Mouse (Mus musculus): ENCODE results near the gene Tgfb2.
A peak's percentile ranks its signal among the peaks of the same experiment; 100 is the strongest.

Tgfb2 gene

DNA sequence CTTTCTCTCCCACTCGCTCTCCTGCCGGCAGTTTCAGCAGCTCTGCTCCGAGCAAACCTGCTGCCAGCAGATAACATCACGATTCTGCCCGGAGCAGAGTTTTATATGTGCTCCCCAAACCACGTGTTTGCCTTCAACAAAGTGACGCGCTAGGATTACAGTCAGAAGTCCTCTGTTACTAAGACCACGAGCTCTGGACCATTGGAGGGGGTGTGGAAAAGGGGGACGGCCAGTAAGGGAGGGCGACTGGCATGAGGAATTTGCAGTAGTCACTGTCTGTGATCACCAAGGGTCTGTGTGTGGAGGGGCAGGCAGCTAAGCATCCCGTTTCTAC is at the start of gene Tgfb2:
Gene Tgfb2, minus strand, starts transcription at position 75 of the 334 bp plus-strand sequence.
- no peak for DNase-seq

DNA sequence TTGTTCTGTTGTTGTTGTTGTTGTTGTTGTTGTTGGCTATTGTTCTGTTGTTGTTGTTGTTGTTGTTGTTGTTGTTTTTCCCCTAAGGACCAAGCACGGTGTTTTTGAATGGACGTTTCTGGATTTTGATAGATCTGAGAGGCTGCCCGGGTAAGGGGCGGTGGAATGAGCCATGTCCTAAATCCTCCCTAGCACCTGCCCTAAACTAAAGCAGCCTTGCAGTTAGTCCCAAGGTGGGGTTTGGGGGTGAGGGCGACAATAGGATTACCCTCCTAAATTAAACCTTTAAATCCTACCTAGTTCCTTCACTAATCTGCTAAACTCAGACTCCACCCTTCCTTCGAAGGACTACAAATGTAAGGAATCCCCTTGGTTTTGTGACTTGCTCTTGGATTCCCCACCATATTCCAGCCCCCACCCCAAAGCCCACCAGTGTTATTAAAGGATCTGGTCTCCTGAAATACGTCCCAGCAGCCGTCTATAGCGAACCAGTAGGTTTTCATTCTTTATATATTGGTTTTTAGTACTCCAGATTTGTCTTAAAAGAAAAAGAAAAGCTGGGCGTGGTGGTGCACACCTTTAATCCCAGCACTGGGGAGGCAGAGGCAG is 44.0 kb upstream of the Tgfb2 start:
- DNase-seq = peak in 1 of 2 experiments; percentile 5

DNA sequence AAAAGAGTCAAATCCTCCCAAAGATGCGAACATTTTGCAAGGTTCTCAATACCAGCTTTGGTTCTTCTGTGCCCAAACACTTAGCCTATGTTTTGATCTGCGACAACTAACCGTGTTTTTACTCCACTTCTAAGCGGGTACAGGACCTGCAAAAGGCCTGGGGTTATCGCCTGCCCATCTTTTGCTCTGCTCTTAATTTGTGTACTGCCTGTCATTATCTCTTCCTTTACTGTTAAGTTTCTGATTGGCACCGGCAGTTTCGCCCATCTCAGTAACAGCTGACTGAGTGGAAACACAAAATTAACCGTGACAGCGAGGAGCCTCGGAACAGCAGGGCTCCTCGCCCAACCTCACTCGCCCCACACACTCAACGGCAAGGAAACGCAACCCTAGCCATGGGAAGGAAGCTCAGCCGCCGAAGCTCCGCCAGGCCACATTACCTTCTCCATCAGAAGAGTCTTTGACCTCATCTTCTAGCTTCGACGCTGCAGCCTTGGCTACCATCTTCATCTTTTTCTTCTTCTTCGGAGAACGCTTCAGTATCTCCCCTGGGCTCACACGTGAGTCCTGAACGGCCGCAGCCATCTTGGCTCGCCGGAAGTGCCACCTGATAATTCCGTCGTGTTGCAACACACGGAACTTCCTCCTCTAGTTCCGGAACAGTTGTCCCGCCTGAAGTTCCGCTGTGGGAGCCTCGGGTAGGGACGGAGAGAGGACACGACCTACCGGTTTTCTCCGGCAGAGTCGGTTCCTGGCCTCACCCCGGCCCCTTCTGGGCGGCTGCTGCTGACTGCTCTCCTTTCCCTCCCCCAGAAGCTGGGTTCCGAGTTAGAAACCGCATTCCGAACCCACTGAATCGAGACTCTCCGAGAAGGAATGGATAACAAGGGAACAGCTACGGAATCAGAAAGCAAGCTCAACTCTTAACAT is 43.2 kb upstream of the Tgfb2 start, which contains the start of gene Rrp15:
Gene Rrp15, minus strand, starts transcription at position 635 of the 930 bp plus-strand sequence.
- DNase-seq = peak; percentile 72 to 84

DNA sequence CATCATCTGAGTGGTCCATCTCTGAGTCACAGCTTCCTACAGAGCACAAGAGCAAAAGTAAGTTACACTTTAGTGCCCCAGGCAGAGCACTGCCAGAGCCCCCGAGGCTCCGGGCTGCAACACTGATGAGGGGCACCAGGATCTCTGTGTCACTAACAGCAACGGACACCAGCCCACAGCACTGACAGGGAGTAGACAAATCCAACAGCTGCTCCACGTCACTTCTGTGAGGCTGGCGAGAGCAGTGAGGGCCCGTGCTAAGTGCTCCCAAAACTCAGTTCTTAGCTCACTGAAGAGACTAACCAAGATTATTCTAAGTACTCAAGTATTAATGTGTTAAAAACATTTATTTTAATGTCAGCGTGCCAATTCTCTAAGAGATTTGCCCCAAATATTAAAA is 34.0 kb upstream of the Tgfb2 start:
- DNase-seq = no peak

DNA sequence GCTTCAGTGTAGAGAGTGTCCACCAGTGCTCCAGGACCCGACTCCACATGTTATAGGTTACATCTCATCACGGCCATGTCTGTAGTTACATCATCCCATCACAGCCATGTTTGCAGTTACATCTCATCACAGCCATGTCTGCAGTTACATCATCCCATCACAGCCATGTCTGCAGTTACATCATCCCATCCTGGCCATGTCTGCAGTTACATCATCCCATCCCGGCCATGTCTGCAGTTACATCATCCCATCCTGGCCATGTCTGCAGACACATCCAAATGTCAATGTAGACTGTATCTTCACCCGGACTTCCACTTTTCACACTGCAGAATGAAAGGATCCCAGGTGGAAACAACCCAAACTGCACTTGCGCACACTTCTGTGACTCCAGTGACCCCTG is 29.7 kb upstream of the Tgfb2 start:
- no peak for DNase-seq

DNA sequence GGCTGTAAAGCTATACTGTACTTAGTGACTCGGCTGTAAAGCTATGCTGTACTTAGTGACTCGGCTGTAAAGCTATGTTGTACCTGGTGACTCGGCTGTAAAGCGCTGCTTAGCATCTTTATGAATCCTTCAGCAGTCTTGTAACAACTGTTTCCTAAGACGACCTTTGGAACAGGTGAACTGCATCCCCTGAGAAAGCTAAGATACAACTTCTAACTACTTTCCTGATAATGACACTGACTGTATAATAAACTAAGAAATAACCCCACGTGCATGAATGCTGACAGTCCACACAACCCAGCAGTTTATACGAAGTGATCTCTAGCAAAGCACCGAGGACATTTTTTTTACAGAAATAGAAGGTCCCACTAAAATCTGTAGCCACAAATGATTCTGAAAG is 27.3 kb upstream of the Tgfb2 start:
- no peak for DNase-seq

DNA sequence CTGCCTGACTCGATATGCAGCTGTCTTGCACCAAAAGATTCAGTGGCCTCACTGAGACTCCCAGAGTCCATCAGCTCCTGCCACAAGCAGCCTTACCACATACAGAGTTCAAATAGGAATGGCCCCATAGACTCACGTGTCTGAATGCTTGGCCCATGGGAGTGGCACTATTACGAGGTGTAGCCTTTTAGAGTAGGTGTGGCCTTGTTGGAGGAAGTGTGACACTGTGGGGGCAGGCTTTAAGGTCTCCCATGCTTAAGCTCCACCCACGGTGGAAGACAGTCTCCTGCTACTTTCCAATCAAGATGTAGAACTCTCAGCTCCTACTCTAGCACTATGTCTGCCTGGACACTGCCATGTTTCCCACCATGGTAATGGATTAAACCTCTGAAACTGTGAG is 23.0 kb upstream of the Tgfb2 start:
- no peak for DNase-seq

DNA sequence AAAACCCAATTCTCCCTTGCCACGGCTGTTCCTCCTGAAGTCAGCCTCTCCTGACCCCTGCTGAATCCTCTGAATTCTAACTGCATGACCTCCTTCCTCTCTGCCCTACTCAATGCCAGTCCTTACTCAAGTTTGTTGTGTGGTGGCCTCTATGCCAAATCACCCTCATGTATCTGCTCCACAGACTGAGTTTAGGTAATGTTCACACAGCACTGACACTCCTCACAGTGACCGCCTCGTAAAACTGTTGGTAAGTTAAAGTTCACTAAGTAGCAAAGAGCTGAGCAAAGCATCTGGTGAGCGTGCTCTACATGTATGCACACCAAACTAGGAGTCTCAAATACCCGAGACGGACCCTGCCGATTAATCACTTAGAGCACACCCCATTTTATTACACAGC is 20.3 kb upstream of the Tgfb2 start:
- DNase-seq = peak in 1 of 2 experiments; percentile 67

DNA sequence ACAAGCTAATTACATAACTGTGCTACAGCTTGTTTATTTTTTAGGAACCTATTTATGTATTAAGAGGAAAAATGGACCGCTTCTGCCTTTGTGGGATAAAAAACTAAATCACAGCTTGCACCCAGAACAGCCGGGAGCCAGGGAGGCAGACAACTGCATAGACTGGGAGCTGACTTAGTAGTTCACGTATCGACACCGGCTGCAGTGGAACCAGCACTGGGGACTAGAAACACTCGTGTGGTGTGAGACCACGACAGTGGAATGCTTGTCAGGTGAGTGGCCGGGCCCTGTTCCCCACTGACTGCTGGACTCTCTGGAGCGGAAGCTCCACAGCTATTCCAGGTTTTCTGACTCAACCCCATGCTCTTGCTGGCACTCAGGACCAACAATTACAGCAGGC is 16.5 kb upstream of the Tgfb2 start:
- DNase-seq = no peak

DNA sequence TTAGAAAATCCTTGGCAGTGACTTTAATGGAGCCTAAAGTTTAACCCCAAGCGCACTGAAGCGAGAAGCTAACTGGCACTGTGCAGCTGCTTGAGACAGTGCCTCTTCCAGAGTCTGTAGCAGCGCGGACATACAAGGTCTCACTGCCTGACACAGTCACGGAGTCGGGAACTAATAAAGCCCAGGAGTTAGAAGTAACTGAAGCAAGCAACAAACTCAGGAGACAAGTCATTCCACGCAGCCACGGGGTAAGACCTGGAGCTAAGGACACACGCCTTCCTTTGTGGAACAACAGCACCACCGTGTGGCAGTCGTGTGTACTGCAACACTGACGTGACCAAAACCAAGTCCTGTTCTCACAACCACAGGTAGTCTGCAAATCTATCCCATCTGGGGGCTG is 16.1 kb upstream of the Tgfb2 start:
- DNase-seq = peak; percentile 69 to 82

DNA sequence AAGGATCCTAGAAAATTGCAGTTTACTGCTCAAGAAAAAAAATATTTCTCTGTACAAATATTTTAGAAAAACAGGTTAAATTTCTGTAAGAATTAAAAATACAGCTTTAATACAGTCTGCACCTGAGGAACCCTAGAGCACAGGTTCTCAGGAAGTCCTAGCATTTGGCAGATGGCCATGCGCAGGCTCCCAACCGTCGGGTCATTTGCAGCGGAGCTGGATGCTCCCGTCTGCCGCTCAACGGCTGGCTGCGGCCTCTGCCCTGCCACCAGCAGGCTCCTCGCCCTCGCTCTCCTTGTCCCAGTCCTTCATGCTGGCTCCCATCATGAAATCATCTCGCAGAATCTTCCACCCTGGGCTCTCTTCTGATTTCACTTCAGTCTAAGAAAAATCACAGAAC is 15.4 kb upstream of the Tgfb2 start:
- DNase-seq = no peak

DNA sequence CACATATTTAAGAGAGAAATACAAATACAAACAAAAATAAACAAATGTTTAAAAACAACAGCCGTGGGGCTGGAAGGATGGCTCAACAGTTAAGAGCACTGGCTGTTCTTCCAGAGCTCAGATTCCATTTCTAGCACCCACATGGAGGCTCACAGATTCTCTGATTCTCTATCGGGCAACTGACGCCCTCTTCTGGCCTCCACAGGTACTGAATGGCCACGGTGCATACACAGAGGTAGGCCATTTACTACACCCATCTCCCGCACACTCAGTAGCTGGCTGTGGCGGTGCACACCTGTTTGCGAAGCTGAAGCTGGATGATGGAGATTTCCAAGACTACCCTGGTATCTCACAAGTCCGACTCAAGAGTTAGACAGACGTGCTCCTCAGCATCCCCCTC is 13.9 kb upstream of the Tgfb2 start:
- DNase-seq = no peak

DNA sequence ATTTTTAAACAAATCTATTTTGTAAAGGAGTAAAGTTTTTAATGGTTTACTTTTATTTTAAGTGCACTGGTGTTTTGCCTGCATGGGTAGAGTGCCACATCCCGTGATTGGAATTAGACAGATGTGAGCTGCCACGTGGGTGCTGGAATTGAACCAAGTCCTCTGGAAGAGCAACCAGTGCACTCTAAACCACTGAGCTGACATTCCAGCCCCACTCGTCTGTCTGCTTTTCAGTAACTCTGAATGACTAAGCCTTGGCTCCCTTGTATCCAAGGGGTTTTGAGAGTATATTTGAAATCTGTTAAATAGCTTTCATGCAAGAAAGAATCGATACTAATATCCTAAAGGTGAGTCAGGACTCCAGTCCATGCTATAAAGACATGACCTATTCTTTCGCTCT is 13.1 kb upstream of the Tgfb2 start:
- peak; percentile 54 to 58 for DNase-seq

DNA sequence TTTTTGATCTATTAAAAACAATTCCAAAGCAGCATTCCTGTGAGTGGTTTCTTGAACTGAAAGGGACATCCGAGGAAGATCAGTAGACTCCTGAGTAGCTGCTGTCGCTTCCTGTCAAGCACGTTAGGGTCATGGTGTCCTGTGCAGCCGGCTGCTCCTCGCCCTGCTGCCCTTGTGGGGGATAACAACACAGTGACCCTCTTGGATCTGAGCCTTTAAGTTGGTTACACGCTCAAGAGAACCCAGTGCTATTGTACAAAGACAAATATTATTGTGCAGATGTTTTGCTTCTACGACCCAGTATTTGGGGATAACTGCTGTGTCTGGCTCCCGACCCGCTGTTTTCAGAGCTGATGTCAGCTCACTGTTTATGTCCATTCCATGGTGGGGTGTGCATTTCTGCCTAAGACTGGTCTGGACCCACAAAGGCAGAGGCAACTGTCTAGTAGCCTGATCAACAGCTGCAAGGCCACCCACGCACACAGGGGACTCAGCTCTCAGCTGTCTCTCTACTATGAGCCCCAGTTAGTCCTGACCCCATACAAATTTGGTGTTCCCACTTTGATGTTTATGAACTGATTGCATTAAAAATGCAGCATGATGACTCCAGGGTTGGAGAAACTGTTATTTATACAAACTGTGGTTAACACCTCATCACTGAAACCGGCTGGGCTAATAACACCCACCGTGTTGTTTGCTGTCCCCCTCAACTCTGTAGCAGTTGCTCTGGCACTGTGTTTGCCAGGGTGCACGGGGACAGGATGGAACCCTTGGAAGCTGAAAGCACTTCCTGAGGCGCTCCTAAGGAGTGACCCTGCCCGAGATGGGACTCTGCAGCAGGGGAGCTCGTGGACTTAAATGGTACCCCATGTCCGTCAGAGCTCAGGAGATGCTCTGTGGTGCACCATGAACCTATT is 9.4 kb upstream of the Tgfb2 start:
- no peak for DNase-seq

DNA sequence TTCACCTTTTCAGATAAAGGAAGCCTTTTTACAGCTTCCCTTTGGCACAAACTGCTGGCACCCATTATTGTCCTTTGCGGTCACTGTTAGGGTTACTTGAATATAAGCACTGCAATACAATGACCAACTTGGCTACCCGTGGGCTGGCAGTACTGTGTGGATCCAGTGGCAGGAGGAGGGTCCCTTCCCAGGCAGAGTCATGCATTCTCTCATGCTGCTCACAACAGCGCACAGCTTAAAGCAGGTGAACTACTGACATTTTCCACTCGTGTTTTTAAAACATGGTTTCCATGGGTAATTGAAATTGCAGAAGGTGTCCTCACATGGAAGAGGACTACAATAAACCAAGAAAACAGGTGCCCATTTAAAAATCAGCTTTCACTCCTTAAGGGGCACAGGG is 8.4 kb upstream of the Tgfb2 start:
- DNase-seq = no peak

DNA sequence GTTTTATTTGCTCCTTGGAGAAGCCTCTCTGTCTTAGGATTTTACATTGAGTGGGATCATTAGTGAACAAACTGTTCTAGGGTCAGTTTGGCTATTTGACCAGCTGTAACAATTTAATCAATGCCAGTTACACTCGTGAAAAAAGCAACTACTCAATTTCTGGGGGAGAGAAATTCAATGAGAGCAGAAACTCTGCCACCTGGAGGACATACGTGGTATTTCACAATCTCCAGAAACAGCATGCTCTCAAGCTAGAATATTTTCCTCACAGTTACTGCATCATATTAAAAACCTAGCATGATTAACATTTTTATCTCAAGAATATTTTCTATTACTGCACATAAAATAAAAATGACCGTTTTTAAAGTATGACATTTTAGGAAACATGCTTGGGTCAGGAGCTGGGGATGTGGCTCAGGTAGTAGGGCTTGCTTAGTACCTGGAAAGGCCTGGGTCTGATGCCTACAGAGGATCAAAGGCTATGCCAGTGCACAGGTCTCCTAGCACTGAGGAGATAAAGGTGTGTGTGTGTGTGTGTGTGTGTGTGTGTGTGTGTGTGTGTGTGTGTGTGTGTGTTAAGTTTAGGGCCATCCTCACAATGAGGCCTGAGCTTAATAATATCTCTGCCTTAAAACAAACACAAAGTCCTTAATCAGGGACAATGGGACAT is 7.1 kb upstream of the Tgfb2 start:
- DNase-seq = peak in 1 of 2 experiments; percentile 26

DNA sequence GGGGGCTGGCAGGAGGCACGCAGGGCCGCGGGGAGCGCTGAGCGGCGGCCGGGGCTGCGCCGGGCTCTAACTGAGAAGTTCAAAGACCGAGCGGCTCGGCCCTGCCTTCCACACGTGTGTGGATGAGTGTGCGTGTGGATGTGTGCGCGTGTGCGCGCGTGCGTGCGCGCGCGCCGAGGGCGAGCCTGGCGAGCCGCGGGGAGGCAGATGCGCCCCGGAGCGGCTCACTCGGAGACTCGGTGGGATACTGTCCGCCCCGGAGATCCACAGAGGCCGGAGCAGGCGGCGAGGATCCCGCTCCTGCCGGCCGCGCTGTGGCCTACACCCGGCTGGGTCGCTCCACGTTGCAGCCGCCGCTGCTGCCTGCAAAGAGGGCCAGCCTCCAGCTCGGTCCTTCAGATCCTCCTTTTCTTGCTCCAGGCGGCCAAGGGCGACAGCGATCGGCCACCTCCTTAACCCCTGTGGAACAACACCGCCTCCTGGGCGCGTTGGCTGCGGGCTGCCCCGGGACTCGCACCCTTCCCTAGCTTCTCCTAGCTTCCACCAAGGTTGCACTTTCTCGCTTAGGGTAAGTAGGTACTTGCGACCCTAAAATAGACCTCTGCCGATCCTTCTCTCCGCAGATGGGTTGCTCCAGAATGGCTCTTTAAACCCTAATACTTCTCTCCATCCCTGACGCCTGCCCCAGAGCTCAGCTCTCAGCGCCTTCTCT is 430 bp downstream of the Tgfb2 start:
- DNase-seq = peak in 1 of 2 experiments; percentile 23

DNA sequence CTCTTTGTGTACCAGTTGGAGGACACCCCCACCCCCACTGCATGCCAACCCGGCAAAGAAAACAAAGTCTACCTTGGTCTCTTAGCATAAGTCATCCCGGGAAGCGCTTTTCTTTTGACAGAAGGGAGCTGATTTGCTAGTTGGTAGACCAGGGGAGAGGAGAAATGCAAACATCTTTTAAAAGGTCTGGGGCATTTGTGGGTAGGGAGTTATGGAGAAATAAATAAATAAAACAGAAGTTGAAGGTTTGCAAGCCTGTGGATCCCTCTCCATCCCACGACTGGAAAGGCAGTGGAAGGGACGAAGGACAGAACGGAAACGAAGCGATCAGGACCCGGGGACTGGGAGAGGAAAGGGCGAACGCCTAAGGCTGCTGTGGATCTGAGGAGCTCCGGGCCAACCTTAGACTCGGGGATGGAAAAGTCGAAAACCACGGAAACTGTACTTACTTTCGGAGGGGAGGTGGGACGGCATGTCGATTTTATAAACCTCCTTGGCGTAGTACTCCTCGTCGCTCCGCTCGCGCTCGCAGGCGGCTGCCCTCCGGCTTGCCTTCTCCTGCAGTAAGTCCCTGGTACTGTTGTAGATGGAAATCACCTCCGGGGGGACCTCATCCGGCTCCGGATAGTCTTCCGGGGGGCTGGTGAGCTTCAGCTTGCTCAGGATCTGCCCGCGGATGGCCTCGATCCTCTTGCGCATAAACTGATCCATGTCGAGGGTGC is 1.6 kb downstream of the Tgfb2 start:
- no peak for DNase-seq

DNA sequence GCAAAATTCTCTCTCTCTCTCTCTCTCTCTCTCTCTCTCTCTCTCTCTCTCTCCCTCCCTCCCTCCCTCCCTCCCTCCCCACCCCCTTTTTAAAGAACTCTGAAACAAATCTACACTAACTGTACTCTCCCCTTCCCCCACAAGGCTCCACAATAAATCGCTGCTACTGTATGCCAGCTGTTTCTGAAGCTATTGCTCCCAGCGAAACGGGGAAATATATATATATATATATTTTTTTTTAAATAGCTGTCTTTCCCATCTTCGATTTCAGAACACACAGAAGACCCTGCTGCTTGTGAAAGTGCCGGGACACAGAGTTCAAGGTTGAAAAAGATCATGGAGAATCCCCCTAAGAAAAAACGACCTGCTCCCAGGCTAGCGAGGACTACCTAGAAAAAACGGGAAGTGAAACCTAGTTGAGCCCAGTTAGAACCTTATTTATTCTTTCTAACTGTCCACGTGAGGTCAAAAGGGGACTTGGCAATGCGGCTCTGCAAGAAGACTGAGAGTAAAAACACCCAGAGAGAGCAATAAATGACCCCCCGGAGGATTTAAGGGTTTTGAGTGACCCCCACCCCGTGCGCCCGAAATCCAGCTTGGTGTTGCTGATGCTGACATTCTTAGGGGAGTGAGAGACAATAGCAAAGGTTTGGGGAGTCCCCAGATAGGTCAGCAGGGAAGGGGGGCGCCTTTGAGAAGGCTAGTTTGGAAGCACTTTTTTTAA is 2.4 kb downstream of the Tgfb2 start:
- no peak for DNase-seq

DNA sequence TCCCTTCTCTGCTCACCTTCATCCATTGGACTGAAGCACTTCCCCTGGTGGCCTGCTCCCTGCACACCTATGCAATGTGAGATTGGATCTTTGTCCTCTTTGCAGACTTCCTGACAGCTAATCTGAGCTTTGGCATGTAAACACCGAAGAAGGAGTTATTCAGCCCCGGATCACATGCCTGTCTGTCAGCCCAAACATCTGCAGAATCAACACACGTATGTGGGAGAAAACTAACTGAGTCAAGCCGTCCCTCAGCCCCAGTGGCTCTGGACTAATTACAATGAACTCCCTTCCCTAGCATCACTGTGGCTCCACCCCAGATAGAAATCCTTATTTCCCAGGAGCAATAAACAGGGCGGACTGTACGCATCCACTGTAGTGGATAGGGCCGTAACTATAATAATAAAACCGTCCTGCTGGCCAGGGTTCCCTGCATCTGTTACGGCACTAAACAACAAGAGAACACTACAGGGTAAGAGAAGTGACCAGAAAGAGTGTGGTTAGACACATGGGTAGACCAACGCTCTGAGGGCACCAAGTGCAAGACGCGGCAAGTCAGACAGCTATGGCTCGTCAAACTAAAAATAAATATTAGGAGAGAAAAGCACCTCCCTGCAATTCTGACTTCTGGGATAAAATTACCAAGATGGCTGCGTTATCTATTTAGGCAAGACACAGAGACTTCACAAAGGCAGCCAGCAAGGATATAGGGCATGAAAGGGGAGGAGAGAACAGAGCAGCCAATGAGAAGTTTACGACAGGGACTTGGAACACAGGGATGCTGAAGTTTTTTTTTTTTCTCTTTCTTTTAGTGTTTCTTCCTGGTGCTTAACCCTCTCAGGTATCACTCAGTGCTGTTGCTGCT is 3.2 kb downstream of the Tgfb2 start:
- no peak for DNase-seq

Measured in kidney, adult 8-10 months (tissue).